Mouse (Mus musculus): ENCODE measurements around the gene Nfat5. TPM values are rescaled to one million over a fixed set of nuclear protein-coding genes. Genes with fewer than 3 reads are reported as not detected.
A peak's percentile ranks its signal among the peaks of the same experiment; 100 is the strongest.

Gene Nfat5
- polyA plus RNA-seq, 1 experiment from 2014 or later: 13.7 TPM

DNA sequence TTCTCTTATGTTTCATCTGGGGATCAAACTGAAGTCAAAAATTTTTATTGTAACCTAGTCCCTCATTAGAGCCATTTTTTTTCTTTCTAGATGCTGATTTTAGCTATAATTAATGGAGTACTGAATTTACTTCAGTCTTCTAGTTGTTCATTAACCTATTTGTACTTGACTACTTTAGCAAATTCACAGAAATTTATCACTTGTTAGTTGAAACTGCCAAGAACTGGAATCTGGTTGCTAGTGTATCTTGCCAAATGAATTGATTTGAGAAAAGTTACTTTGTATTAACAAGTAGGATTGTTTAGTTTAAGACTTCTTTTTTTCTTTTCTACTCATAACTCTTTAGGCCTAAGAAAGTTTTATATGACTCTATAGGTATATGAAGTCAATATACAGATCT is 18.6 kb downstream of the Nfat5 start:
- no peaks in the 10 kb centered on the region for H3K4me1 ChIP-seq (ENCODE audit: control insufficient read depth, insufficient read depth, low read length)
- no peak overlapping the region for H3K4me2 ChIP-seq (ENCODE audit: low read depth, low read length)
- H3K9me3 ChIP-seq (ENCODE audit: control insufficient read depth, low read length): no peaks in the 10 kb centered on the region
- no peaks in the 10 kb centered on the region for H3K27me3 ChIP-seq (replicated peaks; ENCODE audit: control insufficient read depth, insufficient read depth, low read length)
- 0 out of 2 replicates have a peak, but pooled peaks cover 5% of the 10 kb centered on the region for H3K36me3 ChIP-seq (ENCODE audit: control insufficient read depth, insufficient read depth, low read length)
- H3K4me3 ChIP-seq (ENCODE audit: low read depth, low read length): no peak overlapping the region
- DNase-seq (ENCODE audit: low spot score): no peak
- H3K9ac ChIP-seq (ENCODE audit: low read depth, low read length): no peak overlapping the region
- ATAC-seq (ENCODE audit: low read depth): no peak
- H3K27ac ChIP-seq (replicated peaks; ENCODE audit: low read depth, low read length): no peak overlapping the region

DNA sequence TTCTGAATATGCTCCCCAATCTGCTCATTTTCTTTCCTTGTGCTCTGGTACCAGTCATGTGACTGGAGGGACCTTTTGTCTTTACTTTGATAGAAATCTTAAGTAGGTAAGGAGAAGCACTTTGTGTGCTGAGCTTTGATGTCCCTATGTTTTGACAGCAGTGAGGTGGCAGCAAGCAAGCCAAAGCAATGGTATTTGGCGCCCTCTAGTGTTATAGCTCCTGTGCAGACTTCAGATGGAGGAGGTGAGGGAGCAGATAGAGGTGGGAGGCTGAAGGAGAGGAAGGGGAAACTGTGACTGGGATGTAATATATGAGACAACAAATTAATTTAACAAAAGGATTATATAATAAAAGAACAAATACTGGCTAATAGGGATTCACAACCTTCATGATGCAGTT is 30.9 kb downstream of the Nfat5 start:
- H3K4me2 ChIP-seq (ENCODE audit: low read depth, low read length): no peak overlapping the region
- ATAC-seq (ENCODE audit: low read depth): no peak
- no peaks in the 10 kb centered on the region for H3K9me3 ChIP-seq (ENCODE audit: control insufficient read depth, low read length)
- peaks cover 6% of the 10 kb centered on the region; the same call in 1 of the 2 replicates for H3K36me3 ChIP-seq (ENCODE audit: control insufficient read depth, insufficient read depth, low read length)
- no peak overlapping the region for H3K27ac ChIP-seq (replicated peaks; ENCODE audit: low read depth, low read length)
- H3K9ac ChIP-seq (ENCODE audit: low read depth, low read length): no peak overlapping the region
- 0% methylated on average over 1 of the region's 1 CpGs for WGBS
- no peaks in the 10 kb centered on the region for H3K4me1 ChIP-seq (ENCODE audit: control insufficient read depth, insufficient read depth, low read length)
- H3K4me3 ChIP-seq (ENCODE audit: low read depth, low read length): no peak overlapping the region
- no peaks in the 10 kb centered on the region for H3K27me3 ChIP-seq (replicated peaks; ENCODE audit: control insufficient read depth, insufficient read depth, low read length)
- DNase-seq (ENCODE audit: low spot score): peak; percentile 88

DNA sequence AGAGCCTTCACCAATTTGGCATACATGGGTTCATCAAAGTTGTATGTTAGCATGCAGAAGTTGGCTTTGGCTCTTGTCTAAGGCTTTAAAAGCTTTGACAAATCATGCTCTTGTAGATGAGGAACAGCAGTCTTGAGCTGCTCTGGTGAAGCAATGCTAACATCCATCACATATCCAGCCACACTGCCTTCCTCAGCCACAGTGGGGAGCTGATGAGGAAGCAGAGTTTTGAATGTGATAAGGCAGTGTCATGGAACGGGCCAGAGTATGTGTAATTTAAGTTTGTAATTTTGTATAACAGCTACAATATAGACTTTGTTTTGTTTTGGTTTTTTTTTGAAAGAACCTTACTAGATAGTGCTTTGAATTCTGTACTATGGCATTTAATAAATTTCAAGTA is 36.3 kb downstream of the Nfat5 start:
- DNase-seq (ENCODE audit: low spot score): no peak
- Histone ChIP-seq H3K9ac (ENCODE audit: low read depth, low read length) (no peak overlapping the region), H3K4me1 (ENCODE audit: control insufficient read depth, insufficient read depth, low read length) (no peaks in the 10 kb centered on the region), H3K4me2 (ENCODE audit: low read depth, low read length) (no peak overlapping the region), H3K36me3 (ENCODE audit: control insufficient read depth, insufficient read depth, low read length) (peaks cover 6% of the 10 kb centered on the region; the same call in 1 of the 2 replicates), H3K27ac (replicated peaks; ENCODE audit: low read depth, low read length) (no peak overlapping the region), H3K4me3 (ENCODE audit: low read depth, low read length) (no peak overlapping the region), H3K9me3 (ENCODE audit: control insufficient read depth, low read length) (no peaks in the 10 kb centered on the region), H3K27me3 (replicated peaks; ENCODE audit: control insufficient read depth, insufficient read depth, low read length) (no peaks in the 10 kb centered on the region)
- 71% methylated on average over 1 of the region's 1 CpGs for WGBS
- ATAC-seq (ENCODE audit: low read depth): no peak

DNA sequence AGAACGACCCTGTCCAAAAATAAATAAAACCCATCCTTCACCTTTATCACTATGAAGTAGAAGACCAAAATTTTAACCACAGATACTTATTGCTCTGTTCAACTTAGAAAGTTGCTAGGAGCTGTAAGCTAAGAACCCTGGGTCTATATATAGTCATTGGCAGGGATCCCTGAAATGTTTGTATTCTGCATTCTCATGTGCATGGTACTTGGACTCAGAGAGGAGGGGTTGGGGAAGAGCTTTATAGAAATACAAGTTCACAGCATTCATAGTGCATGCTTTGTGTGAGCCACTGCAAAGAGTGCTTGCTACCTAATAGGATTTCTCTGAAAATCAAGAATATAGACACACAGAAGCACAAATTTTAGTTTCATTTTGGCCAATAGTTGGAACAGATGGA is 43.2 kb downstream of the Nfat5 start:
- Histone ChIP-seq H3K4me2 (ENCODE audit: low read depth, low read length) (no peak overlapping the region), H3K27me3 (replicated peaks; ENCODE audit: control insufficient read depth, insufficient read depth, low read length) (no peaks in the 10 kb centered on the region), H3K27ac (replicated peaks; ENCODE audit: low read depth, low read length) (no peak overlapping the region), H3K4me3 (ENCODE audit: low read depth, low read length) (no peak overlapping the region), H3K36me3 (ENCODE audit: control insufficient read depth, insufficient read depth, low read length) (peaks cover 16% of the 10 kb centered on the region), H3K4me1 (ENCODE audit: control insufficient read depth, insufficient read depth, low read length) (no peaks in the 10 kb centered on the region), H3K9ac (ENCODE audit: low read depth, low read length) (no peak overlapping the region), H3K9me3 (ENCODE audit: control insufficient read depth, low read length) (no peaks in the 10 kb centered on the region)
- 80% methylated on average over 1 of the region's 1 CpGs for WGBS
- peak; percentile 74 for DNase-seq (ENCODE audit: low spot score)
- no peak for ATAC-seq (ENCODE audit: low read depth)

DNA sequence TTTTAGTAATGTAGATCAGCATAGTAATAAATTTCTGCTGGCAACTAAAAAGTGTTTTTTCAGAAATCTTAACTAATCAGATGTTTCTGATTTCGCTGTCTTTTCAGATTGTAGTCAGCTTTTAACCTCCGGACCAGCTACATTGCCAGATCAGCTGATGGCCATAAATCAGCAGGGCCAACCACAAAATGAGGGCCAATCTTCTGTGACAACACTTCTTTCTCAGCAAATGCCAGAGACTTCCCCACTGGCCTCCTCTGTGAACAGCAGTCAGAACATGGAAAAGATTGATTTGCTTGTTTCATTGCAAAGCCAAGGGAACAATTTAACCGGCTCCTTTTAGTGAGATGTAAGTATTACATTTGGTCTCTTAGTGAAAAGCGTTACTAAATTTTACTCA is 77.0 kb downstream of the Nfat5 start:
- WGBS: 88% methylated on average over 4 of the region's 4 CpGs
- DNase-seq (ENCODE audit: low spot score) (no peak), ATAC-seq (ENCODE audit: low read depth) (no peak)
- no peaks in the 10 kb centered on the region for H3K9me3 ChIP-seq (ENCODE audit: control insufficient read depth, low read length)
- H3K27ac ChIP-seq (replicated peaks; ENCODE audit: low read depth, low read length): no peak overlapping the region
- H3K4me1 ChIP-seq (ENCODE audit: control insufficient read depth, insufficient read depth, low read length): no peaks in the 10 kb centered on the region
- no peak overlapping the region for H3K4me2 ChIP-seq (ENCODE audit: low read depth, low read length)
- H3K27me3 ChIP-seq (replicated peaks; ENCODE audit: control insufficient read depth, insufficient read depth, low read length): no peaks in the 10 kb centered on the region
- no peak overlapping the region for H3K4me3 ChIP-seq (ENCODE audit: low read depth, low read length)
- no peak overlapping the region for H3K9ac ChIP-seq (ENCODE audit: low read depth, low read length)
- peaks cover 85% of the 10 kb centered on the region for H3K36me3 ChIP-seq (ENCODE audit: control insufficient read depth, insufficient read depth, low read length)

DNA sequence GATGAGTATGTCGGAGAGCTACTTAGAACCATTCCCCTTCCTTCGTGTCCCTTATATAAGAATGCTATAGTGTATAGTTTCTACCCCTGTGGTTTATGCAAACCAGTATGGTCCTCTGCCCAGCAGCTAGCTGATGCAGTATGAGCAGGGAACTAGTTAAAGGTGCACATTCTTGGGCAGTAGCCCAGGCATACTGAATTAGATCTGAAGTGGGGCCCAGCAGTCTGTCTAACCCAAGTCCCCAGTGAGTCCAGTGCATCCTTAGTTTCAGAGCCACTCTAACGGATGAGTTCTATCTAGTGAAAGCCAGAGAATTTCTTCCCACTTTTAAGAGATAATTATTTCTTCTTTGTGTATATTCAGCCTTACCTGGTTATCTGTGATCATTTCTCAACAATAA is 84.1 kb downstream of the Nfat5 start:
- Histone ChIP-seq H3K27me3 (replicated peaks; ENCODE audit: control insufficient read depth, insufficient read depth, low read length) (no peaks in the 10 kb centered on the region), H3K4me1 (ENCODE audit: control insufficient read depth, insufficient read depth, low read length) (no peaks in the 10 kb centered on the region), H3K4me2 (ENCODE audit: low read depth, low read length) (no peak overlapping the region), H3K9ac (ENCODE audit: low read depth, low read length) (no peak overlapping the region), H3K4me3 (ENCODE audit: low read depth, low read length) (no peak overlapping the region), H3K9me3 (ENCODE audit: control insufficient read depth, low read length) (no peaks in the 10 kb centered on the region), H3K36me3 (ENCODE audit: control insufficient read depth, insufficient read depth, low read length) (peaks cover 61% of the 10 kb centered on the region), H3K27ac (replicated peaks; ENCODE audit: low read depth, low read length) (no peak overlapping the region)
- no peak for ATAC-seq (ENCODE audit: low read depth)
- WGBS: 95% methylated on average over 3 of the region's 3 CpGs
- DNase-seq (ENCODE audit: low spot score): no peak

DNA sequence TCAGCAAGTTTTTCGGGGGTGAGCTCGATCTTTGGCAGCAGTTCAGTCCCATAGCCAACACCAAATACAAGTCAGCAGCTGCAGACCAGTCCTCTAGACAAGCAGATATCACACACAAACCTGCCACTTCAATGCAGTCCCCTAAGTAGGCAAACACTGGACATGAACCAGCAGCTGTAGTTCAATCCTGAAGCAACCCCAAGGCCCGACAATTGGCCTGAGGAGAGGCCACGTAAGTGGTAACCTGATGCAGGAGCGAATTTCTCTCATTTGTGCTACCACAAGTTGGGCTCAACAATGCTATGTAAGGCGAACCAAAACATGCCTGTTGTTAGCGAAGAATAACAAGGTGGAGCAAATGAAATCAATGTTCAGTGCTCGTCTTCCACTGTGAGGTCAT is 87.5 kb downstream of the Nfat5 start:
- 93% methylated on average over 8 of the region's 8 CpGs for WGBS

DNA sequence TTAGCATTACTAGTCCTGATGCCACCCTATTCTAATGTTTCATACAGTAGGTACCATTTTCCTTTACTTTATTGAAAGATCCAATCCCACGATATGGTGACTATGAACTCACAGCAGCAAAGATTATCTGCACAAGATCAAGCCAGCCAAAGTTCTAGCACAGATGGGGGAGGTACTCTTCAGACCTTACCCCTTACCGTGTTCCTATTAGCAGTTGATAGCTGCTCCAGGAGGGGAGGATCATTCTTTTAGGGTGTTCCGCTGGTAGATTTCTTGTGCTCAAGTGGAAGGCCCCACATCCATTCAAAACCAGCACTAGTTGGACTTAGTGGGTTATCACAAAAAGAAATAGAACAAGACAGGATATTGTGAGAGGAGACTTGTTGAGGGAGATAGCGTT is 88.4 kb downstream of the Nfat5 start:
- H3K4me3 ChIP-seq (ENCODE audit: low read depth, low read length): no peak overlapping the region
- 91% methylated on average over 4 of the region's 4 CpGs for WGBS

More for the DNA sequence above, 87.5 kb downstream of the Nfat5 start:
- Histone ChIP-seq H3K9me3 (ENCODE audit: control insufficient read depth, low read length) (no peaks in the 10 kb centered on the region), H3K36me3 (ENCODE audit: control insufficient read depth, insufficient read depth, low read length) (peaks cover 37% of the 10 kb centered on the region), H3K9ac (ENCODE audit: low read depth, low read length) (no peak overlapping the region), H3K27me3 (replicated peaks; ENCODE audit: control insufficient read depth, insufficient read depth, low read length) (no peaks in the 10 kb centered on the region), H3K4me1 (ENCODE audit: control insufficient read depth, insufficient read depth, low read length) (peaks cover 3% of the 10 kb centered on the region), H3K4me2 (ENCODE audit: low read depth, low read length) (no peak overlapping the region), H3K4me3 (ENCODE audit: low read depth, low read length) (no peak overlapping the region), H3K27ac (replicated peaks; ENCODE audit: low read depth, low read length) (no peak overlapping the region)
- ATAC-seq (ENCODE audit: low read depth) (no peak), DNase-seq (ENCODE audit: low spot score) (no peak)

DNA sequence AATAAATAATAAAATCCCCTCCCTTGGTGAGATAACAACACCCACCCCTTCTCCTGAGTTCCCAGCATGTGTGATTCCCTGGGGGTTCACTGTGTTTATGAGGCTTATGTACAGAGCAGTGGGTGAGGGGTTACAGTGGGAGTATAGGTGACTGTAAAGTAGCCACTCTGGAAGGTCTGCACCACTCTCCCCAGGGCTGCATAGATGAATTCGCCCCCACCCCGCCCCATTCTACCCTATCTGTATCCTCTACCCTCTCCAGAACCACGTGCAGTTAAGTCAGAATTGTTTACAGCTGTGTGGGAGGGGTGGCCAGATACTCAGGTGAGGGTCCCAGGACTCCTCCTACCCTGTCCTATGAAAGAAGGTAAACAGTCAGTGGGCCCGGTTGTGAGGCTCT is 89.6 kb downstream of the Nfat5 start:
- H3K4me1 ChIP-seq (ENCODE audit: control insufficient read depth, insufficient read depth, low read length): peaks cover 3% of the 10 kb centered on the region
- H3K4me3 ChIP-seq (ENCODE audit: low read depth, low read length): no peak overlapping the region
- no peak overlapping the region for H3K9ac ChIP-seq (ENCODE audit: low read depth, low read length)
- H3K4me2 ChIP-seq (ENCODE audit: low read depth, low read length): no peak overlapping the region
- H3K36me3 ChIP-seq (ENCODE audit: control insufficient read depth, insufficient read depth, low read length): peaks cover 28% of the 10 kb centered on the region
- WGBS: 77% methylated on average over 4 of the region's 4 CpGs
- no peak for ATAC-seq (ENCODE audit: low read depth)
- DNase-seq (ENCODE audit: low spot score): no peak
- no peak overlapping the region for H3K27ac ChIP-seq (replicated peaks; ENCODE audit: low read depth, low read length)
- H3K27me3 ChIP-seq (replicated peaks; ENCODE audit: control insufficient read depth, insufficient read depth, low read length): no peaks in the 10 kb centered on the region
- no peaks in the 10 kb centered on the region for H3K9me3 ChIP-seq (ENCODE audit: control insufficient read depth, low read length)

More for the DNA sequence above, 88.4 kb downstream of the Nfat5 start:
- peaks cover 3% of the 10 kb centered on the region for H3K4me1 ChIP-seq (ENCODE audit: control insufficient read depth, insufficient read depth, low read length)
- H3K36me3 ChIP-seq (ENCODE audit: control insufficient read depth, insufficient read depth, low read length): peaks cover 32% of the 10 kb centered on the region
- no peaks in the 10 kb centered on the region for H3K27me3 ChIP-seq (replicated peaks; ENCODE audit: control insufficient read depth, insufficient read depth, low read length)
- no peak overlapping the region for H3K9ac ChIP-seq (ENCODE audit: low read depth, low read length)
- no peak overlapping the region for H3K4me2 ChIP-seq (ENCODE audit: low read depth, low read length)
- no peak for ATAC-seq (ENCODE audit: low read depth)
- H3K9me3 ChIP-seq (ENCODE audit: control insufficient read depth, low read length): no peaks in the 10 kb centered on the region
- no peak for DNase-seq (ENCODE audit: low spot score)
- H3K27ac ChIP-seq (replicated peaks; ENCODE audit: low read depth, low read length): no peak overlapping the region

All from embryonic facial prominence, embryonic 14.5 days (tissue).